Mouse (Mus musculus) adrenal gland (tissue): ENCODE results near the gene Sprr2f.

Experiments used
- intact Hi-C: fragments of 180-260 bp; cut with DNase I; formaldehyde crosslinking; loops from one replicate; pipeline ENCODE4 v1.15.1; 2025
- long read RNA-seq, 2 experiments: library from polyadenylated mRNA; unstranded; transcript quantifications; one replicate each; pipeline ENCODE4 v2.0.0; 2020; ENCODE audit warnings: borderline replicate concordance in 1 of 2; ENCODE audit not compliant: insufficient replicate concordance in 1 of 2

Sprr2f gene
- long read RNA-seq, experiment 1: 0 reads
- long read RNA-seq, experiment 2: 0 reads

- intact Hi-C loops: no loop called here
Measured at GRCm38 (mm10) chr3:92364887-92365286, at the start of gene Sprr2f. Sprr2f (plus strand) TSS chr3:92365187.

- intact Hi-C loops: no loop called here
Measured at GRCm38 (mm10) chr3:92316320-92316719, 48.7 kb upstream of the Sprr2f start, which contains the start of gene Sprr2b. Sprr2b (plus strand) TSS chr3:92316620.

- intact Hi-C loops: no loop called here
Measured at GRCm38 (mm10) chr3:92317384-92317783, 47.6 kb upstream of the Sprr2f start.

- intact Hi-C loops: no loop called here
Measured at GRCm38 (mm10) chr3:92336278-92336677, 28.7 kb upstream of the Sprr2f start.

- intact Hi-C loops: no loop called here
Measured at GRCm38 (mm10) chr3:92338840-92339239, 26.1 kb upstream of the Sprr2f start, which contains the start of gene Sprr2d. Sprr2d (plus strand) TSS chr3:92339140.

GRCm38 (mm10) chr3:92351843-92352242 lies 13.1 kb upstream of the Sprr2f start, which contains the start of gene Sprr2e:
Sprr2e (plus strand) TSS chr3:92352143.
- intact Hi-C loops: no loop called here

- intact Hi-C loops: no loop called here
Measured at GRCm38 (mm10) chr3:92361619-92362018, 3.4 kb upstream of the Sprr2f start.

GRCm38 (mm10) chr3:92373613-92374012 lies 8.6 kb downstream of the Sprr2f start:
- intact Hi-C loops: no loop called here

- intact Hi-C loops: no loop called here
Measured at GRCm38 (mm10) chr3:92385385-92385784, 20.4 kb downstream of the Sprr2f start, which contains the start of gene Sprr2h. Sprr2h (plus strand) TSS chr3:92385685.

- intact Hi-C loops: loop anchor here (2.0 to 10.0 kb wide), 2 partner anchors 116 to 240 kb away; no protein-coding TSS in a partner anchor
Measured at GRCm38 (mm10) chr3:92394301-92394700, 29.3 kb downstream of the Sprr2f start.

GRCm38 (mm10) chr3:92407691-92408090 lies 42.7 kb downstream of the Sprr2f start, which contains the start of gene Sprr2i:
Sprr2i (plus strand) TSS chr3:92407991.
- intact Hi-C loops: no loop called here
